Mouse (Mus musculus): Measurements from ENCODE around the gene Fam110a. TPM values are rescaled to one million over a fixed set of nuclear protein-coding genes. Genes with fewer than 3 reads are reported as not detected.

Fam110a gene
- total and polyA plus RNA-seq, 2 experiments: 0.83 to 3.3 TPM

DNA sequence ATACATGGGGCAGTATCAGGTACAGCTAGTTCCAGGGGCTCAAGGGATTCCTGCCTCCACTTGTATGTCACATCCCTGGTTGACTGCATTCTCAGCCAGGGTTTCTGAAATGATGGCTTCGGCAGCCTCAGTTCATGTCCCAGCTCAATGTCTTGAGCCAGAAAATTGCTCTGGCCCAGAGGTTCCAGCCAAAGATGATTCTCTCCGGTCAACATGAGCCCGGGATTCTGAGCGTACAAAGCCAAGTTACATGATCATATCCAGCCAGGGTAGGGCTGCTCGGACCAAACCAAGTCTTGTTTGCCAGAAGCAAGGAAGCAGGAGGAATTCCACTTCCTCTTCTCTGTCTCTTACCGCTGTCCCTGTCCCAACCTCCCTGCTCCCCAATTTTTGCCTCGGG is 31.7 kb downstream of the Fam110a start:
- no peaks in the 10 kb centered on the region for H3K27me3 ChIP-seq (ENCODE audit: control insufficient read depth, insufficient read depth, low read length)
- no peak for DNase-seq (ENCODE audit: extremely low read depth, low read depth, low spot score)
- no peaks in the 10 kb centered on the region for H3K36me3 ChIP-seq (ENCODE audit: control insufficient read depth, insufficient read depth, low read length)
- H3K4me3 ChIP-seq (ENCODE audit: insufficient read depth, low read depth, low read length): no peak overlapping the region
- H3K9ac ChIP-seq (ENCODE audit: low read depth, low read length): no peak overlapping the region
- no peaks in the 10 kb centered on the region for H3K79me2 ChIP-seq (ENCODE audit: control insufficient read depth, insufficient read depth, low read length)
- WGBS: 80% methylated on average over 7 of the region's 7 CpGs
- TF ChIP-seq POLR2A (IDR thresholded peaks at IDR 0.05; ENCODE audit: extremely low read depth, insufficient read depth, low read length) (no peak), CTCF (IDR thresholded peaks at IDR 0.05; ENCODE audit: low read depth, low read length) (no peak)
- no peaks in the 10 kb centered on the region for H3K4me1 ChIP-seq (ENCODE audit: control insufficient read depth, insufficient read depth, low read length)
- H3K27ac ChIP-seq (replicated peaks; ENCODE audit: insufficient read depth, low read depth, low read length): no peak overlapping the region

GRCm38 (mm10) chr2:151947617-151948016 is 32.4 kb downstream of the Fam110a start:
- H3K79me2 ChIP-seq (ENCODE audit: control insufficient read depth, insufficient read depth, low read length): no peaks in the 10 kb centered on the region
- peaks cover 3% of the 10 kb centered on the region for H3K4me1 ChIP-seq (ENCODE audit: control insufficient read depth, insufficient read depth, low read length)
- no peak overlapping the region for H3K9ac ChIP-seq (ENCODE audit: low read depth, low read length)
- H3K36me3 ChIP-seq (ENCODE audit: control insufficient read depth, insufficient read depth, low read length): no peaks in the 10 kb centered on the region
- no peak overlapping the region for H3K4me3 ChIP-seq (ENCODE audit: insufficient read depth, low read depth, low read length)
- WGBS: 100% methylated on average over 2 of the region's 2 CpGs
- no peak overlapping the region for H3K27ac ChIP-seq (replicated peaks; ENCODE audit: insufficient read depth, low read depth, low read length)
- no peaks in the 10 kb centered on the region for H3K27me3 ChIP-seq (ENCODE audit: control insufficient read depth, insufficient read depth, low read length)
- no peak for DNase-seq (ENCODE audit: extremely low read depth, low read depth, low spot score)
- no peak for TF ChIP-seq CTCF (IDR thresholded peaks at IDR 0.05; ENCODE audit: low read depth, low read length)
- TF ChIP-seq POLR2A (IDR thresholded peaks at IDR 0.05; ENCODE audit: extremely low read depth, insufficient read depth, low read length): no peak

DNA sequence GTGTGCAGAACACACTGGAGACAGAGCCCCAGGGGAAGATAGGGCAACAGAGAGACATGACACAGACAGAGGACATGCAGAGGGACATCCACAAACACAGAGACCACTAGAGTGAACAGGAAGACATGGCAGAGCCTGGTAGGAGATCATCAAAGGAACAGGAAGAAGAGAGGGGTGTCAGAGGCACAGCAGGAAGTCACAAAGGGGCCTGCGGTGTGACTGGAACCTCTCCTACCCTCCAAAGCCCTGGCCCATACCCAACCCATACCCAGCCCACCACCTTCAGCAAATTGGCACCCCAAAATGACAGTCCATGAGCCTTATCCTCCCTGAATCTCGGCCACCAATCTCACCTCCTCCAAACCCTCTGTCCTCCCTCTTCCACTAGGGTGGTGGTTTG is 35.9 kb downstream of the Fam110a start:
- H3K9ac ChIP-seq (ENCODE audit: low read depth, low read length): no peak overlapping the region
- no peak overlapping the region for H3K4me3 ChIP-seq (ENCODE audit: insufficient read depth, low read depth, low read length)
- no peaks in the 10 kb centered on the region for H3K27me3 ChIP-seq (ENCODE audit: control insufficient read depth, insufficient read depth, low read length)
- H3K27ac ChIP-seq (replicated peaks; ENCODE audit: insufficient read depth, low read depth, low read length): no peak overlapping the region
- H3K4me1 ChIP-seq (ENCODE audit: control insufficient read depth, insufficient read depth, low read length): peaks cover 7% of the 10 kb centered on the region
- DNase-seq (ENCODE audit: extremely low read depth, low read depth, low spot score): no peak
- H3K36me3 ChIP-seq (ENCODE audit: control insufficient read depth, insufficient read depth, low read length): no peaks in the 10 kb centered on the region
- H3K79me2 ChIP-seq (ENCODE audit: control insufficient read depth, insufficient read depth, low read length): no peaks in the 10 kb centered on the region
- WGBS: 69% methylated on average over 2 of the region's 2 CpGs
- TF ChIP-seq CTCF (IDR thresholded peaks at IDR 0.05; ENCODE audit: low read depth, low read length) (no peak), POLR2A (IDR thresholded peaks at IDR 0.05; ENCODE audit: extremely low read depth, insufficient read depth, low read length) (no peak)

DNA sequence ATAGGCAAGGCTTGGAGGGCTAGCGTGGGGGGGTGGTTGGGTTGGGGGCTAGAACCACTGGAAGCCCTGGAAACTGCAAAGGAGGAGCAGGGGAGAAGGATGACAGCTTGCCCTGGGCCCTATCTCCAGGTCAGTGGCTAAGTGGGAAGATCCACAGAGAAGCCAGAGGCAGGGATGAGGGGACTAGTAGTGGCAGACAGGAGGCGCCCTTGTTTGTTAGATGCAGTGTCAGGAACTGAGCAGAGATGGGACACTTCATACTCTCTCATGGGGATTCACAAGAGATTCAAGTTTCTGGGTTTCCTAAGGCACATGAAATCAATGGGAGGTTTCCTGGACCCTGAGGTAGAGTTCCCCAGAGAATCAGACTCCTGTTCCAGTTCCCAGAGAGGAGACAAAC is 38.8 kb downstream of the Fam110a start:
- Histone ChIP-seq H3K36me3 (ENCODE audit: control insufficient read depth, insufficient read depth, low read length) (no peaks in the 10 kb centered on the region), H3K4me1 (ENCODE audit: control insufficient read depth, insufficient read depth, low read length) (peaks cover 7% of the 10 kb centered on the region), H3K27ac (replicated peaks; ENCODE audit: insufficient read depth, low read depth, low read length) (no peak overlapping the region), H3K79me2 (ENCODE audit: control insufficient read depth, insufficient read depth, low read length) (no peaks in the 10 kb centered on the region), H3K9ac (ENCODE audit: low read depth, low read length) (no peak overlapping the region), H3K4me3 (ENCODE audit: insufficient read depth, low read depth, low read length) (no peak overlapping the region), H3K27me3 (ENCODE audit: control insufficient read depth, insufficient read depth, low read length) (no peaks in the 10 kb centered on the region)
- DNase-seq (ENCODE audit: extremely low read depth, low read depth, low spot score): no peak
- WGBS: 67% methylated on average over 2 of the region's 2 CpGs
- TF ChIP-seq CTCF (IDR thresholded peaks at IDR 0.05; ENCODE audit: low read depth, low read length) (peak; percentile 61), POLR2A (IDR thresholded peaks at IDR 0.05; ENCODE audit: extremely low read depth, insufficient read depth, low read length) (no peak)

DNA sequence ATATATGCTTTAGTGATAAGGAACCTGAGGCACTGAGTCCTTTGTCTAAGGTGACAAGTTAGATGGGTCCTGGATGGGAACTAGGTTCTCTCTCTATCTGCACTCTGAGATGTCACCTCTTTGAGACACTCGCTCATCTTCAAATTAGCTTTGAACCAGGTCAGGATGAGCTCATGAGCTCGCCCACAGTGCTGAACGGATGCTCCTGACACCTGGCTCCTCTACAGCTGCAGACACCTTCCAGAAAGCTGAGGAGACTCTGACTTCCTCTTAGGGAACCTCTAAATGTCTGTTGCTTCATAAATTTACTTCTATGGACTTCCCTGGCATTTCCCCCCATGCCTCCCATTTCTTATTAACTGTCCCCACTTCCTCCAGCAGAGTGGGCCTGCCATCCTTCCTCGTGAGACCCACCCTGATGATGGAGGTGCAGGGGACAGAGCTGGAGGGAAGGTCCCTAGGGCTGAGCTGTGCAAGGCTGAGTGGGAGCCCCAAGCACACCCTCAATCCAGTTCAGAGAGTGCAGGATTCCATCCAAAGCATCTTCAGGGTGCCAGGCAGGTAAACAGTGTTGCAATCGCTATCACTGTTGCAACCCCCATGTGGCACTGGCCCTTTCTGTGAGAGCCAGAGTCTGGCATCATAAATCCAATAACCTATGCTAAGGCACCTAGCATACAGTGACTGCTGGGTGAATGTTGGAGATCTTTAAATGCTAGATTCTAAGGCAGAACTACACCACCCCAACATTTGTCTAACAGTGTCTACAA is 40.2 kb downstream of the Fam110a start:
- H3K4me3 ChIP-seq (ENCODE audit: insufficient read depth, low read depth, low read length): no peak overlapping the region
- peaks cover 7% of the 10 kb centered on the region for H3K4me1 ChIP-seq (ENCODE audit: control insufficient read depth, insufficient read depth, low read length)

GRCm38 (mm10) chr2:151938780-151939200 is 41.2 kb downstream of the Fam110a start:
- WGBS: 55% methylated on average over 11 of the region's 11 CpGs
- H3K9ac ChIP-seq (ENCODE audit: low read depth, low read length): no peak overlapping the region

More for the DNA sequence above, 40.2 kb downstream of the Fam110a start:
- WGBS: 53% methylated on average over 5 of the region's 5 CpGs
- Histone ChIP-seq H3K27me3 (ENCODE audit: control insufficient read depth, insufficient read depth, low read length) (no peaks in the 10 kb centered on the region), H3K27ac (replicated peaks; ENCODE audit: insufficient read depth, low read depth, low read length) (no peak overlapping the region), H3K9ac (ENCODE audit: low read depth, low read length) (no peak overlapping the region), H3K36me3 (ENCODE audit: control insufficient read depth, insufficient read depth, low read length) (no peaks in the 10 kb centered on the region), H3K79me2 (ENCODE audit: control insufficient read depth, insufficient read depth, low read length) (no peaks in the 10 kb centered on the region)
- DNase-seq (ENCODE audit: extremely low read depth, low read depth, low spot score): peak; percentile 91
- TF ChIP-seq CTCF (IDR thresholded peaks at IDR 0.05; ENCODE audit: low read depth, low read length): no peak
- no peak for TF ChIP-seq POLR2A (IDR thresholded peaks at IDR 0.05; ENCODE audit: extremely low read depth, insufficient read depth, low read length)

More at GRCm38 (mm10) chr2:151938780-151939200, 41.2 kb downstream of the Fam110a start:
- no peaks in the 10 kb centered on the region for H3K79me2 ChIP-seq (ENCODE audit: control insufficient read depth, insufficient read depth, low read length)
- TF ChIP-seq CTCF (IDR thresholded peaks at IDR 0.05; ENCODE audit: low read depth, low read length): 0 out of 2 replicates have a peak, but pooled peaks have one; percentile 12
- no peak for TF ChIP-seq POLR2A (IDR thresholded peaks at IDR 0.05; ENCODE audit: extremely low read depth, insufficient read depth, low read length)
- peak; percentile 21 for DNase-seq (ENCODE audit: extremely low read depth, low read depth, low spot score)
- no peak overlapping the region for H3K4me3 ChIP-seq (ENCODE audit: insufficient read depth, low read depth, low read length)
- no peak overlapping the region for H3K27ac ChIP-seq (replicated peaks; ENCODE audit: insufficient read depth, low read depth, low read length)
- no peaks in the 10 kb centered on the region for H3K27me3 ChIP-seq (ENCODE audit: control insufficient read depth, insufficient read depth, low read length)
- H3K4me1 ChIP-seq (ENCODE audit: control insufficient read depth, insufficient read depth, low read length): peaks cover 7% of the 10 kb centered on the region
- H3K36me3 ChIP-seq (ENCODE audit: control insufficient read depth, insufficient read depth, low read length): no peaks in the 10 kb centered on the region

Data from liver, adult 2 months (tissue).